Mouse (Mus musculus) CH12.LX (cell line): ENCODE measurements at regions not wholly inside any gene's neighbourhood (a gene's known extent, or its start where the extent isn't known, plus 50 kb on each side); places are given as distances from the start of the nearest gene placed in this dataset.

Experiments
- DNase-seq: peaks from one replicate; pipeline ENCODE4 v3.0.0-alpha.2; 2013; ENCODE audit errors: extremely low read depth
- H3K27ac ChIP-seq: 2 replicates; pipeline ENCODE4 v1.5.1; 2012; ENCODE audit warnings: low read depth, mild to moderate bottlenecking, control low read depth, moderate library complexity; ENCODE audit not compliant: insufficient read depth
- H3K27me3 ChIP-seq: replicated peaks from 2 replicates; pipeline ENCODE3; 2012; ENCODE audit warnings: inconsistent platforms
- H3K36me3 ChIP-seq, 2 experiments: replicated peaks in 1 of 2; 2 replicates each; pipeline versions ENCODE3 to v1.6.1; 2012; ENCODE audit warnings: inconsistent platforms in 1 of 2, low read length in 1 of 2, mild to moderate bottlenecking in 1 of 2, mixed read lengths in 1 of 2, moderate library complexity in 1 of 2; ENCODE audit not compliant: control insufficient read depth in 1 of 2, insufficient read depth in 1 of 2
- H3K4me1 ChIP-seq, 2 experiments: 2 replicates each; pipeline ENCODE4 v1.6.1; 2012; ENCODE audit warnings: inconsistent platforms in 1 of 2, moderate library complexity in 1 of 2; ENCODE audit not compliant: insufficient read depth in 2 of 2, control insufficient read depth in 1 of 2
- H3K4me2 ChIP-seq: 2 replicates; pipeline ENCODE4 v1.6.1; 2012; ENCODE audit warnings: low read depth, mild to moderate bottlenecking, control low read depth; ENCODE audit not compliant: poor library complexity, insufficient read depth, severe bottlenecking
- H3K4me3 ChIP-seq, 3 experiments: fragments of 150-350 bp in 1 of 3; sonication (generic) in 1 of 3; replicated peaks in 1 of 3; 2 replicates each; pipeline versions ENCODE3 to v1.5.1; 2011 to 2012; ENCODE audit warnings: low read depth in 2 of 3, low read length in 2 of 3, mild to moderate bottlenecking in 2 of 3, moderate library complexity in 2 of 3, control low read depth in 1 of 3, improper control_type of control experiment in 1 of 3, inconsistent platforms in 1 of 3, mixed read lengths in 1 of 3; ENCODE audit not compliant: poor library complexity in 1 of 3
- H3K79me2 ChIP-seq: replicated peaks from 2 replicates; pipeline ENCODE4 v1.6.1; 2012; ENCODE audit warnings: mild to moderate bottlenecking, moderate library complexity; ENCODE audit not compliant: control insufficient read depth, poor library complexity, insufficient read depth, severe bottlenecking; ENCODE audit errors: extremely low read depth
- H3K9ac ChIP-seq: 2 replicates; pipeline ENCODE4 v1.6.1; 2012; ENCODE audit warnings: low read depth, mild to moderate bottlenecking, control low read depth, moderate library complexity; ENCODE audit not compliant: insufficient read depth
- H3K9me3 ChIP-seq: replicated peaks from 2 replicates; pipeline ENCODE3; 2012; ENCODE audit warnings: low read length, inconsistent platforms, mixed read lengths
- BHLHE40 ChIP-seq: IDR thresholded peaks from 2 replicates; pipeline ENCODE4 v1.6.1; 2011; ENCODE audit warnings: mild to moderate bottlenecking, low read depth, low read length, improper control_type of control experiment
- CTCF ChIP-seq, 2 experiments: IDR thresholded peaks in 1 of 2; conservative IDR thresholded peaks in 1 of 2; 2 replicates each; pipeline ENCODE4 v1.5.1; 2011 to 2012; ENCODE audit warnings: low read depth in 2 of 2, low read length in 2 of 2, improper control_type of control experiment in 1 of 2, inconsistent platforms in 1 of 2, mild to moderate bottlenecking in 1 of 2, moderate library complexity in 1 of 2
- E2F4 ChIP-seq: IDR thresholded peaks from 2 replicates; pipeline ENCODE4 v1.6.1; 2011; ENCODE audit warnings: low read depth, low read length, improper control_type of control experiment; ENCODE audit not compliant: insufficient replicate concordance
- ELF1 ChIP-seq: IDR thresholded peaks from 2 replicates; pipeline ENCODE4 v1.6.1; 2014; ENCODE audit warnings: low read depth, mild to moderate bottlenecking, inconsistent platforms, low read length, improper control_type of control experiment
- EP300 ChIP-seq: IDR thresholded peaks from 2 replicates; pipeline ENCODE4 v1.6.1; 2011; ENCODE audit warnings: low read length, improper control_type of control experiment
- HCFC1 ChIP-seq: IDR thresholded peaks from 2 replicates; pipeline ENCODE4 v1.6.1; 2012; ENCODE audit warnings: low read depth, mild to moderate bottlenecking, inconsistent platforms, low read length, improper control_type of control experiment
- JUND ChIP-seq: conservative IDR thresholded peaks from 2 replicates; pipeline ENCODE4 v1.6.1; 2011; ENCODE audit warnings: low read depth, low read length, improper control_type of control experiment
- MAFK ChIP-seq: IDR thresholded peaks from 2 replicates; pipeline ENCODE4 v1.6.1; 2011; ENCODE audit warnings: low read length, improper control_type of control experiment; ENCODE audit not compliant: insufficient replicate concordance
- MAX ChIP-seq: IDR thresholded peaks from 2 replicates; pipeline ENCODE4 v1.6.1; 2011; ENCODE audit warnings: low read length, improper control_type of control experiment
- MEF2A ChIP-seq: IDR thresholded peaks from 2 replicates; pipeline ENCODE4 v1.6.1; 2014; ENCODE audit warnings: low read depth, mild to moderate bottlenecking, inconsistent platforms, low read length, improper control_type of control experiment, borderline replicate concordance
- MXI1 ChIP-seq: IDR thresholded peaks from 2 replicates; pipeline ENCODE4 v1.6.1; 2011; ENCODE audit warnings: mild to moderate bottlenecking, low read depth, low read length, improper control_type of control experiment
- NRF1 ChIP-seq: IDR thresholded peaks from 2 replicates; pipeline ENCODE4 v1.6.1; 2014; ENCODE audit warnings: low read depth, mild to moderate bottlenecking, inconsistent platforms, low read length, improper control_type of control experiment, moderate library complexity
- RCOR1 ChIP-seq: conservative IDR thresholded peaks from 2 replicates; pipeline ENCODE4 v1.6.1; 2012; ENCODE audit warnings: low read depth, mild to moderate bottlenecking, inconsistent platforms, low read length, improper control_type of control experiment
- SIN3A ChIP-seq: IDR thresholded peaks from 2 replicates; pipeline ENCODE4 v1.6.1; 2012; ENCODE audit warnings: low read length, improper control_type of control experiment, inconsistent platforms
- TCF12 ChIP-seq: IDR thresholded peaks from 2 replicates; pipeline ENCODE4 v1.6.1; 2014; ENCODE audit warnings: low read depth, mild to moderate bottlenecking, inconsistent platforms, low read length, improper control_type of control experiment
- USF1 ChIP-seq: IDR thresholded peaks from 2 replicates; pipeline ENCODE4 v1.6.1; 2014; ENCODE audit warnings: low read depth, mild to moderate bottlenecking, inconsistent platforms, low read length, improper control_type of control experiment
- USF2 ChIP-seq: conservative IDR thresholded peaks from 2 replicates; pipeline ENCODE4 v1.6.1; 2011; ENCODE audit warnings: low read depth, low read length, improper control_type of control experiment
- ZC3H11A ChIP-seq: IDR thresholded peaks from 2 replicates; pipeline ENCODE4 v1.6.1; 2012; ENCODE audit warnings: low read depth, mild to moderate bottlenecking, inconsistent platforms, low read length, improper control_type of control experiment
- dilution Hi-C: fragments of 300-500 bp; cut with MboI; formaldehyde crosslinking; loops from 2 replicates; pipeline ENCODE4 v1.14.3; 2020; ENCODE audit warnings: low sequenced_read_pairs; ENCODE audit not compliant: extremely low pct_unique_long_range_greater_than_20kb, extremely low pct_ligation_motif_present
- in situ Hi-C: fragments of 300-500 bp; cut with MboI; formaldehyde crosslinking; loops from 3 replicates; pipeline ENCODE4 v1.14.3; 2019; ENCODE audit warnings: low sequenced_read_pairs, low pct_ligation_motif_present, low pct_unique_long_range_greater_than_20kb, mixed read lengths

- no peaks in the 10 kb centered on the region for H3K27me3 ChIP-seq
- no peaks in the 10 kb centered on the region for H3K36me3 ChIP-seq
- peaks cover 24% of the 10 kb centered on the region for H3K9me3 ChIP-seq
- H3K79me2 ChIP-seq: no peaks in the 10 kb centered on the region
- no peak overlapping the region for H3K4me2 ChIP-seq
- no peak for DNase-seq
- in situ Hi-C loops: no loop called here
- H3K9ac ChIP-seq: no peak overlapping the region
- no peak overlapping the region for H3K27ac ChIP-seq
- dilution Hi-C loops: no loop called here
- H3K4me3 ChIP-seq: no peak overlapping the region
- TF ChIP-seq ZC3H11A (no peak), EP300 (no peak), ELF1 (no peak), SIN3A (no peak), USF2 (no peak), JUND (no peak), RCOR1 (no peak), MXI1 (no peak), BHLHE40 (no peak)
- peaks cover 0 to 6% of the 10 kb centered on the region in 2 experiments; a peak in 1 of 4 replicates for H3K4me1 ChIP-seq
Observed at GRCm38 (mm10) chr1:185731062-185731461, 276.4 kb downstream of the Slc30a10 start.

- peaks cover 19% of the 10 kb centered on the region for H3K9me3 ChIP-seq
- TF ChIP-seq NRF1: no peak
- TF ChIP-seq MAFK: no peak
- no peak for TF ChIP-seq E2F4
- TF ChIP-seq USF1: no peak
- no peak for TF ChIP-seq CTCF (conservative IDR thresholded peaks at IDR 0.05 in 1 of 2, IDR thresholded peaks at IDR 0.05 in 1 of 2; ENCODE audit: low read depth in 2 of 2, low read length in 2 of 2)
- TF ChIP-seq MEF2A: no peak
- no peak for TF ChIP-seq SIN3A
- no peak for TF ChIP-seq MAX
- TF ChIP-seq TCF12: no peak
- no peak for TF ChIP-seq HCFC1
- TF ChIP-seq, all 38 proteins: peak for 0
- Histone ChIP-seq H3K27ac (no peak overlapping the region), H3K79me2 (no peaks in the 10 kb centered on the region), H3K4me2 (no peak overlapping the region), H3K4me1 (no peaks in the 10 kb centered on the region), H3K9ac (no peak overlapping the region), H3K4me3 (no peak overlapping the region), H3K27me3 (no peaks in the 10 kb centered on the region), H3K36me3 (no peaks in the 10 kb centered on the region)
- DNase-seq: no peak
- dilution Hi-C loops: no loop called here
- in situ Hi-C loops: no loop called here
Observed at GRCm38 (mm10) chr1:185736773-185737172, 282.1 kb downstream of the Slc30a10 start.
